Mouse (Mus musculus) heart, postnatal 0 days (tissue): ENCODE data around the gene Hils1.

Experiments used
- CTCF ChIP-seq: IDR thresholded peaks from 2 replicates; pipeline ENCODE4 v1.5.1; 2016; ENCODE audit warnings: antibody characterized with exemption, control low read depth, low read depth
- EP300 ChIP-seq: IDR thresholded peaks from 2 replicates; pipeline ENCODE4 v1.6.1; 2016; ENCODE audit warnings: antibody characterized with exemption, low read depth

- TF ChIP-seq CTCF, result no peak
- no peak for TF ChIP-seq EP300
Observed at GRCm38 (mm10) chr11:94955103-94955502, 12.3 kb upstream of the Hils1 start.
